Mouse (Mus musculus) testis, postnatal 10 days (tissue): ENCODE data around the gene Cd177.
A peak's percentile ranks its signal among the peaks of the same experiment; 100 is the strongest.
"Not testable (repeated sequence)": the region's sequence is repeated elsewhere in the genome, so short reads cannot be mapped to it uniquely, and the experiment has no call there.

ENCODE experiments used
- DNase-seq: peaks from one replicate; pipeline ENCODE4 v3.0.0; 2021; ENCODE audit warnings: low spot score

The Cd177 gene

DNA sequence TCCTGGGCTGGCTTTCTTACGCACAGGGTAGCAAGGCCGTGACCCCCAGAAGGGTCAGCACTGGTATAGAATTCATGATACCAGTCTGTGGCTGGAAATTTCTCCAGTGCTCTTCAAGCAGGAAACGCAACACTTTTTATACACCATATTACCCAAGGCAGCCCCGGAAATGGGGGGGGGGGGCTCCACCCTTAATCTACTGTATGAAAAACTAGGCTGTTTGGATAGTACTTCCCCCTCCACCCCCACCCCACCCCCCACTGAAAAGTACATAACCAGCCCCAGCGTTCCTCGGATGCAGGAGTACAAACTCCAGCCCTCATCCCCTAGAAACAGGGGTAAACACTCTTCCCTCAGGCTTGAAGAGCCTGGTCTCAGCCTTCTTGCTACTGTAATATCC, at the start of gene Cd177:
Gene Cd177 (minus strand): TSS at position 101 of the 400 bp plus-strand sequence.
- DNase-seq: no peak

DNA sequence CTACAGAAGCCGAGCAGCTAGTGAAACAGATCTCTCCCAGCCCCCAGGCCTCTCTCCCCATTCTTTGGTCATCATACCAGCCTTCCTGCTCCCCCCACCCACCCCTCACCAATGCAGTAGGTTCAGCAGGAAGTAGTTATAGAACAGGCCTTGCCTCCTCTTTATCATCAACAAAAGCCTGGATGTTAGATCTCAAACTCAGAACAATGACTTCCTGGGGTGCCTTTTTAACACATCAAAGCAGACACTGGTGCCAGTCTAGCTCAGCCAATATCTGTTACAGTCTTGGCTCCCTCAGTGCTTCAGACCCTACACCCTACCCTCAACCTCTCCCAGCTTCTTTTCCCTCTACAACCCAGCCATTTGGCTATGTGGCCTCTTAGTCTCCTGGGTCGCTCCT, 48.9 kb upstream of the Cd177 start:
- DNase-seq: no peak

DNA sequence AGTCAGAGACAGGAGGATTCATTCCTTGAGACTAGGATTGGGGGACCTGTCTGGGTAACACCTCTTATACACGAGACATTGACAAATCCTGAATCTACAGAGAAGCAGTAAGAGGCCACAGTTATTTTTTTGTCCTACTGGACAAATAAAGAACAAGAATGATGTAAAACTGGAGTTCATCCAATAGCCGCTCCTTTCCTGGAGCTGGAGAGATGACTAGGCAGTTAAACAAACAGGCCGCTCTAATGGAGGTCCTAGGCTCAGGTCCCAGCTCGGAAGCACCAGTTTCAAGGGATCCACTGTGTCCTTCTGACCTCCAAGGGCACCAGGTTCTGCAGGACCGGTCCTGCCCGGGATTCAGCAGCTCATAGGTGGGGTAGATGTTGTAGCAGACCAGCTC, 44.7 kb upstream of the Cd177 start:
- DNase-seq: no peak

DNA sequence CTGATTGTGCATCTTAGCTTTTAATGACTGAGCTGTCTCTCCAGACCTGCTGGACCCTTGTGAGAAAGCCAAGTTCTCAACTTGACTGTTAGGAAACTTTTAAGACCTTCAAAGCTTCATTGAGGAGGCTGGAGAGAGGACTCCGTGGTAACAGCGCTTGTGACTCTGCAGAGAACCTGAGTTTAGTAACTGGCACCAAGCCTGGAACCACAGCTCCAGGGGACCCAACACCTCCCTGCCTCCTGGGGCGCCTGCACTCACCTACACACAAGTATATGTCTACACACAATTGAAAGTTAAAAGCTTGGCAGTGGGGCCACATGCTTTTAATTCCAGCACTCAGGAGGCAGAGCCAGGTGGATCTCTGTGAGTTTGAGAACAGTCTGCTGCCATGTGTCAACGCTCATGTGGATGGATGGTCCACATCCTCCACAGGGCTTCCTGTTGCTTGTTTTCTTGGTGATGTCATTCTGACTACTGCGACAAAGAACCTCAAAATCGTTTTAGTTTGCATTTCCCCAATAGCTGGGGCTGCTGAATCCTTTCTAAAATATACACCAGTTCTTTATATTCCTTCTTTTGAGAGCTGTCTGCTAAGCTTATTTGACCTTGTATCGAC, 42.1 kb upstream of the Cd177 start:
- no peak for DNase-seq

DNA sequence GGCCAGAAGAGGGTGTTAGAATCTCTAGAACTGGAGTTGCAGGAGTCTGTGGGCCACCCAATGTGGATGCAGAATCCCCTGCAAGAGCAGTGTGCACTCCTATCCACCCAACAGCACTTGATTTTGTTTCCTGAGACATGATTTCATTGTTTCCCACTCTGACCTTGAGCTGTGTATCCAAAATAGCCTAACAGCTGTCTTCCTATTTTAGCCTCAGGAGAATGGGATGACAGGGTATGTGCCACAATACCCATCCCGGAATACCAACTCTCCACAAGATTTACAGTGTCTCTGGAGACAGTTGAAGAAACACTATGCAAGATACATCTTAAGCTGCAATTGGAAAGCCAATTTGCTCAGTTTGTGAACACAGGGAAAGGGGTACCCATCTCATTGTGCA, 37.8 kb upstream of the Cd177 start:
- DNase-seq: no peak

DNA sequence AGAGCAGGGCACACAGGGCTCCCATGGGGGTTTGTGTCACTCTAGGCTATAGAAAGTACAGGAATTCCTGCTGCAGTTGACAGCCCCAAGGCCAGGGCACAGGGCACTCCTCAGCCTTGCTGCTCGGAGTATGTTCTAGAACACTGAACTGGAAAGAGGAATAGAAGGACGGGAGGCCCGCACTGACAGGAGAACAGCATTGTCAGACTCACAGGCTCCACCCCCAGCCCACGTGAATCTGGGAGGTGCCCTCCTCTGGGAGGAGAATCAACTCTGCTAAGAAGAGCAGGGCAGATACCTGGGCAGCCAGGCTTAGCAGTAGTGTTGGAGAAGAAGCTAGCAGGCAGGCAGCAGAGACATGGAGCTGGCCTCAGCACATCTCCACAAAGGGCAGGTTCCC, 16.8 kb upstream of the Cd177 start, which contains the start of gene Ceacam10:
Gene Ceacam10 (plus strand): TSS at position 289 of the 400 bp plus-strand sequence.
- not testable (repeated sequence) for DNase-seq

DNA sequence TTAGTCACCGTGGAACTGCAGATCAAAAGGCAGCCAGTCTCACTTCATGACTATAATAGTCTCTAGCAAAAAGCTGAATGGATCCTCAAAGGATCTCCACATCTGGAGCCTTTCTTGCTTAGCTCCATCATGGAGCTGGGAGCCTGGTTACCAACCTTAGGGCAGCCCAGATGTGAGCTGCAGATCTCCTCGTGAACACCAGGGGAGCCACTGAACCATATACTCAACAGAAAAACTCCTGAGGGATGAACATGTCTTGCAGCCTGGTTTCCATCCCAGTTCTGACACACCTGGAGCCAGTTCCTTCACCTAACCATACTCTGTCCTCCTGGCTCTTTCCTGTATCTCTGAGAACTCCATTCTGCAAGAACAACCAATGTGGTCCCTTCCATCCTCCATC, 16.0 kb upstream of the Cd177 start:
- DNase-seq: no peak

DNA sequence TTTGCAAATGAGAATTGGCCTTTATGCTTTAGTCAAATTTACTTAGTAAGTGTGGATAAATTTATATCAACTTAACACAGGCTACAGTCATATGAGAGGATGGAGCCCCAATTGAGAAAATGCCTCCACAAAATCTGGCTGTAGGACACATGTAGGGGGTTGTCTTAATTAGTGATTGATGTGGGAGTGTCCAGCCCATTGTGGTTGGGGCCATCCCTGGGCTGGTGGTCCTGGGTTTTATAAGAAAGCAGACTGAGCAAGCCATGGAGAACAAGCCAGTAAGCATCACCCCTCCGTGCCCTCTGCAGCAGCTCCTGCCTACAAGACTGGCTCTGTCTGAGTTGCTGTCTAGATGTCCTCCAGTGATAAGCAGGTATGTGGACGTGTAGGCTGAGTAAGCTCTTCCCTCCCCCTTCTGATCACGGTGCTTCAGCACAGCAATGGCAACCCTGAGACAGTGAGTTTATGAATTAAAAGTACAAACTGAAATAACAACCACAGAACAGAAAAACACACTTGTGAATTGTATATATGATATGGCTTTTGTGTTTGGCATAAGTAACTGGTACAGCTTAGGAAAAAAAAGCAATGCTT, 13.9 kb upstream of the Cd177 start:
- no peak for DNase-seq

DNA sequence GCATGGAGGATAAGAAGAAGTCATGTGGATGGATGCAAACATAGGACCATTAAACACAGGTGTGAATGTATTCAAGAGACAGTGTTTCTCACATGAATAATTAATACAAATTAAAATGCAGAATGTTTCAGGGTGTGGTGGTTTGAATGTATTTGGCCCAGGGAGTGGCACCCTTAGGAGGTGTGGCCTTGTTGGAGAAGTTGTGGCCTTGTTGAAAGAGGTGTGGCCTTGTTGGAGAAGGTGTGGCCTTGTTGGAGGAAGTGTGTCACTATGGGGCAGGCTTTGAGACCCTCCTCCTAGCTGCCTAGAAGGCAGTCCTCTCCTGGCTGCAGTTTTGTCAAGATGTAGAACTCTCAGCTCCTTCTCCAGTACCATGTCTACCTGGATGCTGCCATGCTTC, 11.2 kb upstream of the Cd177 start:
- no peak for DNase-seq

DNA sequence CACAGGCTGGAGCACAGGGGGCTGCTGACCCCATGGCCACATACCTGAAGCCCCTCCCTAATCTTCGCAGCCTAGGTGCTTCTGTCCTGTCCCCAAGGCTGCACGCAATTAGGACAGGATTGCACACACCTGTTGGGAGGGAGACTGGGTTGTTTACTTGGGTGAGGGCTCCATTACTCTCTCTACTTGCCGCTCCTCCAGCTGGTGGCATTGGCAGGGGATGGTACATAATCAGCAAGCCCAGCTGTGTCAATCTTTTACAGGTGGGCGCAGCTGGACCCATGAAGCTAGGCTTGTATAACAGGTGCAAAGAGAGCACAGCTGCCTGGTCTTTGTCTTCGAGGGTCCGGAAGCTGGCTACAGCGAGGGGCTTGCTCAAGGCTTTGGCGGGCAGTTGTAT, 2.5 kb upstream of the Cd177 start:
- no peak for DNase-seq

DNA sequence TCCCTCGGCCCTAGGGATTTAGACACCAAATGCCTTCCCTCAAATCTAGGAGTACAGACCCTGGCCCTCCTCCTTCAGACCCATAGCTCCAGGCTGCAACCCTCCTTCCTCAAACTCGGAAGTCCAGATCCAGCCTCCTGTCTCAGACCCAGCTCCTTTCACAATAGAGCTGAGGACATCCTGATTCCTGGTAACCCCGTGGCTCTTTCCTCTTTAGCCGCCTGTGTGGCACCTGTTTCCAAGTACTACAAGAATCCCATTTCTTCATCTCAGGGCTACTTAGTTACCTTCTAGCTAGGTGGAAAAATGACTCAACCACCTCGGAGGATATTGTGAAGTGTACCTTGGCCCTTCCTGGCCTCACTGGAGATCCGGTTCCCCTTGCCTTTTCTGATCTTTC, 1.1 kb upstream of the Cd177 start:
- DNase-seq: no peak

DNA sequence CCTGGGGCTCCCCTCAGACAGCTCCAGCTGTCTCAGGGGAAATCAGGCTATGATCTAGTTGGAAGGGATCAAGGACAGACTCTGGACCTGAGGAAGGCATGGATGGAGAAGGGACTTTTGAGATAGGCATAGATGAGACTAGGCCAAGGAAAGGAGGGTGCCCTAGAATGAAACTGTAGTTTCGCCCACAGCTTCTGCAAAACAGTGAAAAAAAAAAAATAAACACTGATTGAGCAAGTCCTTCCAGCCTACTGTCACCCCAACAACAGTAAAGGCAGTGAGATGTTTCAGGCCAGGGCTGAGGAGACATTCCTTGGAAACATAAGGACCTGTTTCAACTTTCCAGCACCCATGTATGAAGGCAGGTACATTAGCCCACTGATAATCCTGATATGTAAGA, 1.6 kb downstream of the Cd177 start:
- DNase-seq: no peak

DNA sequence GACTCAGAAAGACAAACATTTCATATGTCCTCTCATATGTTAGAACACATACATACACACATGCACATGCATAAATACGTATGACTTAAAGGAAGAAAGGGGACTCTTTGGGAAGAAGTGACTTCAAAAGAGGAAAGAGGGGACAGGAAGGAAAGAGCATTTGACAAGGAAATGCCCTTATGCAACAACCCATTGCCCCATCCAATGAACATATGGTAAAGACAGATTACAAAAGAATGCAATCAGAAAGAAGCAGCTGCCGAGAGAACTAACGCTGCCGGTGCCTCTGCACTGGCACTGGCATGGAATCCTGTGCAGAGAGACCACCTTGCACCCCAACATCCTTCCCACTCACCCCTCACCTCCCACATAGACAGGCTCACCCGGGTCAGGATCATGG, 6.6 kb downstream of the Cd177 start:
- no peak for DNase-seq

DNA sequence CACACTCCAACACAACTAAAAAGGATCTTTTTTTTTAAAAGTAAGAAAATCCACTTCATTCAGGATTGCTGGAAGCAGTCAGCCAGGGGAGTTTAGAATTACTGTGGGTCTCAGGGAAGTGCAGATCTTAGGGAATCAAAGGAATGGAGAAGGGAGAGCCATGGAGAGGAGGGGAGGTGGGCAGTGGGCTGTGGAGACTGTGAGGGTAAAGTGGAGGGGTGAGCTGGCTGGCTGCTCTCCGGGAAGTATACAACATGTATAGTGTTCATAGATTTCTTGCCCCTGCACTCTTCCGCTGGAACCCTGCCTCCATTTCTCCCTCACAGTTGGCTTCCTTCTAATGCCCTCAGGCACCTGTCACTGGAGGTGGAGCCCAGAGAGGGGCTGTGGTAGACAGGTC, 8.5 kb downstream of the Cd177 start:
- no peak for DNase-seq

DNA sequence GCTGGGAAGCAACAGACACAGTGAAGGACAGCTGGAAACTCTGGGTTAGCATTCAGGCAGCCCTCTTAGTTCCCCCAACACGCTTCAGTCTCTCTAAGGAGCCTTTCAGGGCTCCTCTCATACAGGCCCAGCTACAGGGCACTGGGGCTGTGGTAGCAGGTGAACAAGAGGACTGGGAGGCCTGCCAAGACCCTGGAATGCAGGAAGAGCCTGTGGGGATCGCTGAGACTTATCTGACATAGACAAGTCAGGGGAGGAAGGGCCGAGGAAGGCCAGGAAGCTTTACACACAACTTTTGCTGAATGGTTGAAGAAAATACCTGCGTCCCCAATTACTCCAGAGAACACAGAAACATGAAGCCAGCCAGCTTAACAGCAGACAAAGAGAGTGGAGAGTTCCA, 9.4 kb downstream of the Cd177 start:
- no peak for DNase-seq

DNA sequence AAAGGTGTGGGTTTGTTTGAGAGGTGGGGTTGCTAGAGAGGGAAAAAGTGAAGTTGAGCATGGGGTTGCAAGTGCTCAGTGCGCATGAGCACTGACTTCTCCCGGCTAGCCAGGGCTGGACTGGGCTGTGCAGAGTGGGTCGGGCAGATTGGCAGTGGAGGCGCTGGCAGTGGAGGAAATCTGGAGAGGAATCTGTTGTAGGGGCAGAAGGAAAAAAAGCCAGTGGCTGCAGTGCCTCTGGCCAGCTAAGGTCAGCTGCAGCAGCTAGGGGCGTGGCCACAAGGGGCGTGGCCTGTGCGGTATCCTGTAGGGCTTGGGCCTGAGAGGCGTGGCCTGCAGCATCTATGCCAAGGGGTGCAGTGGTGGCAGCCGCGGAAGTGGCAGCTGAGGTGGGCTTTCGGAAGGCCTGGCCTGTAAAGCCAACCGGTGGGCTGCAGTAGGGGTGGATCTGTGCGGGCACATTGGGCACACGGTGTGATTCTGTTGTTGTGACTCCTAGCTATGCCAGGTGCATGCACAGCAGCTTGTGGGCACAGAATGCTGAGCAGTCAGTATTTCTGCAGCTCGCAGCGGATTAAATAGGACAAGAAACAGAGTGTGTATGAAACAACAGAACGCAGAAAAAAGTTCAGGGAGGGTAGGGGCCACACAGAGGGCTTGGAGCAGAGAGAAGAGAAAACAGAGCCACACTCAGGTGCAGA, 24.0 kb downstream of the Cd177 start:
- DNase-seq: peak; percentile 67

DNA sequence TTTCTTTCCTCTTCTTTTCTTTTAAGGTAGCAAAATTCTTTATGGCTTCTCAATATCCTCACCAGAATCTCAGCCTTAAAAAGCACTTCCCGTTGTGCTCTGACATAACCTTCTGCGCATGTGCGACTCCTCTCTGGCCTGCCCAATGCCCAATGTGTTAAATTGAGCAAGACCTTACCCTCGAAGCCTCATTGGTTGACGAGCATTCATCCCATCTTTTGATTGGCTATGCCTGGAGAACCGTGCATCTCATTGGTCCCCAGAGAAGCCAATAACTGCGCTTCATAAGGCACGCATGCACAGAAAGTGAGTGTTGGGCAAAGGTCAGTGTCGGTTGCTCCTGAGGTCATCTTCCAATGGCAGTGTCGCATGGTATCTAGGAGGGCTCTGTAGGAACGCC, 33.3 kb downstream of the Cd177 start, which contains the start of gene Gm4763:
Gene Gm4763 (minus strand): TSS at position 101 of the 400 bp plus-strand sequence.
- not testable (repeated sequence) for DNase-seq

DNA sequence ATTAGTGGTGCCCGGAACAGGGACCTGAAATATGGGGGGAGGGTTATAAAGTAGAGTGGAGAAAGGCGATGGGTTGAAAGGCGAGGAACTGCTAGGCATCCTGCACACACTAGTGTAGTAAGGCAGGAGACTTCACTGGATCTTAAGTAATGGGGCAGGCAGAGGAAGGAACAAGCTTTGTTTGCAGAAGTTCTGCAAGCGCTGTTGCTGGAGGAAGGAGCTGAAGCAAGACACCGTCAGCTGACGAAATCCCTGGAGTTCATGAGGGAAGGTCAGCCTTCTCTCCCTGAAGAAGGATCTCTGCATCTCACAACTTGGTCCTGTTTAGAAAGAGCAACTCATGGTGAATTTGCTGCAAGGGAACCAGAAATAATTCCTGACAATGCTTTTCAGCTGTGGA, 45.1 kb downstream of the Cd177 start:
- DNase-seq: no peak

DNA sequence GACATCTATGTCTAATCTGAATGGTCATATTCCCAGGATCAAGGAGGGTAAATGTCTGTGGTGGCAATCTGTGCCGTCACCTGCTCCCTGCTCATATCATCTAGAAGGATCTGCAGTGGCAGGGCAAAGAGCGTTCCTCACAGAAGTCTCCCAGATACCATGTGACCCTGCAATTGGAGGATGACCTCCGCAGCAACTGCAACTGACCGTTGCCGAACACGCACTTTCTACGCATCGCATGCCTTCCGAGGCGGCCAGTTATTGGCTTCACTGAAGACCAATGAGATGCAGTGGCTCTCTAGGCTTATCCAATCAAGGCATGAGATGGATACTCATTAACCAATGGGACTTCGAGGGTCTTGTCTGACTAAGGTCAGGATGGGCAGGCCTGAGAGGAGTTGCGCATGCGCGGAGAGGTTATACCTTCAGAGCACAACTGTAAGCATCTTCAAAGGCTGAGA, 51.2 kb downstream of the Cd177 start, which contains the start of gene BC049730:
Gene BC049730 (plus strand): TSS at position 411 of the 461 bp plus-strand sequence.
- no peak for DNase-seq

DNA sequence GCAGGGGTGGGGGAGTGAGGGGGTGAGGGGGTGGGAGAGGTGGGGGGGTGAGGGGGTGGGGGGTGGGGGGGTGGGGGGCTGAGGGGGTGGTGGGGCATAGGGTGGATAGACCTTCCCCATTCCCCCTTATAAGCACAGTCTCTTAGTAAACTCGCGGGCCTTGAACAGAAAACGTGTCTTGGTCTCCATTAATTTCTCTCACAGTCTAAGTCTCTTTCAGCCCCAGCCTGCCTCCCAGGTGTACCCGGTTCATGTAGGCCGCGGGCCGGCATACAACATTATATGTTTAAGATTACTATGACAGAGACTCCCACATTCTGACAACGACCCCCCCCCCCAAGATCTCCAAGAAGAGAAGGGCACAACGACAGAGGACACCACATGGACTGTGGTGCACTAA, 57.3 kb downstream of the Cd177 start:
- not testable (repeated sequence) for DNase-seq

DNA sequence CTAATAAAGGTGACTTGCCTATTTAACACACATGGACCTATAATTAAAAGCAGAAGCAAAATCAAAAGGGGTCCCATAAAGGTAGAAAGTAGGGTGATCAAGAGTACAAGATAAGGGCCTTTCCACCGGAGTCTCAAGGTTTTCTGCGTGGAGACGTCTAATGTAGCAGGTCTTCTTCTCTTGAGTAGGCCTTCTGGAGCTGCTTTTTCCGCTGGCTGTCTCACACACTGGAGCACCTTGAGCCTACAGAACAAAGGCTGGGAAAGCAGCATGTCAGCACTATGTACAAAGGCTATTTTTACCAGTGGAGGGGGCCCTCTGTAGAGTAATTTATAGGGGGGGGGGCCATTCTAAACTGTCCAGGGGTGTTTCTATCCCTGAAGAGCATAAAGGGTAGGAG, 62.2 kb downstream of the Cd177 start:
- not testable (repeated sequence) for DNase-seq
